Mouse (Mus musculus): ENCODE results near the gene Timm13. TPM values are rescaled to one million over a fixed set of nuclear protein-coding genes. Genes with fewer than 3 reads are reported as not detected.

The Timm13 gene
- total RNA-seq, 2 experiments from 2014 or later, result 162 to 179 TPM

- DNase-seq (ENCODE audit: low spot score in 2 of 2), result no peak
These were observed 8.8 kb upstream of the Timm13 start for GRCm38 (mm10) chr10:80909375-80910162.

- no peak for DNase-seq (ENCODE audit: low spot score in 2 of 2)
These were observed 3.9 kb upstream of the Timm13 start for GRCm38 (mm10) chr10:80904709-80905108.

- DNase-seq (ENCODE audit: low spot score in 2 of 2), result no peak
These were observed 3.4 kb upstream of the Timm13 start for GRCm38 (mm10) chr10:80904004-80904693.

GRCm38 (mm10) chr10:80903282-80903681 is 2.5 kb upstream of the Timm13 start:
- DNase-seq (ENCODE audit: low spot score in 2 of 2), result no peak

GRCm38 (mm10) chr10:80902273-80902940 is 1.6 kb upstream of the Timm13 start:
- DNase-seq (ENCODE audit: low spot score in 2 of 2), result no peak

- no peak for DNase-seq (ENCODE audit: low spot score in 2 of 2)
These were observed 872 bp upstream of the Timm13 start for GRCm38 (mm10) chr10:80901409-80902272.

- no peak for DNase-seq (ENCODE audit: low spot score in 2 of 2)
These were observed 1.0 kb downstream of the Timm13 start for GRCm38 (mm10) chr10:80899591-80900317.

GRCm38 (mm10) chr10:80899074-80899473 is 1.7 kb downstream of the Timm13 start:
- no peak for DNase-seq (ENCODE audit: low spot score in 2 of 2)

GRCm38 (mm10) chr10:80897861-80898510 is 2.8 kb downstream of the Timm13 start:
- DNase-seq (ENCODE audit: low spot score in 2 of 2), result no peak

GRCm38 (mm10) chr10:80896581-80897485 is 3.9 kb downstream of the Timm13 start:
- DNase-seq (ENCODE audit: low spot score in 2 of 2), result no peak

GRCm38 (mm10) chr10:80895697-80896096 is 5.1 kb downstream of the Timm13 start:
- DNase-seq (ENCODE audit: low spot score in 2 of 2), result no peak

GRCm38 (mm10) chr10:80895100-80895499 is 5.7 kb downstream of the Timm13 start:
- DNase-seq (ENCODE audit: low spot score in 2 of 2), result no peak

- DNase-seq (ENCODE audit: low spot score in 2 of 2), result peak in 1 of 2 experiments; percentile 43
These were observed 13.6 kb downstream of the Timm13 start for GRCm38 (mm10) chr10:80887181-80887580.

- DNase-seq (ENCODE audit: low spot score in 2 of 2), result peak in 1 of 2 experiments; percentile 68
These were observed 19.5 kb downstream of the Timm13 start for GRCm38 (mm10) chr10:80881301-80881700.

GRCm38 (mm10) chr10:80880901-80881300 is 19.9 kb downstream of the Timm13 start:
- no peak for DNase-seq (ENCODE audit: low spot score in 2 of 2)

GRCm38 (mm10) chr10:80880131-80880641 is 20.6 kb downstream of the Timm13 start:
- no peak for DNase-seq (ENCODE audit: low spot score in 2 of 2)

- DNase-seq (ENCODE audit: low spot score in 2 of 2), result no peak
These were observed 24.2 kb downstream of the Timm13 start for GRCm38 (mm10) chr10:80876594-80876993.

- DNase-seq (ENCODE audit: low spot score in 2 of 2), result no peak
These were observed 24.7 kb downstream of the Timm13 start for GRCm38 (mm10) chr10:80876028-80876427.
